Mouse (Mus musculus): ENCODE measurements around the gene Chmp4b. TPM values are rescaled to one million over a fixed set of nuclear protein-coding genes. Genes with fewer than 3 reads are reported as not detected.
A peak's percentile ranks its signal among the peaks of the same experiment; 100 is the strongest.

Gene Chmp4b
- polyA plus RNA-seq, 1 experiment from 2014 or later = 24.9 TPM

DNA sequence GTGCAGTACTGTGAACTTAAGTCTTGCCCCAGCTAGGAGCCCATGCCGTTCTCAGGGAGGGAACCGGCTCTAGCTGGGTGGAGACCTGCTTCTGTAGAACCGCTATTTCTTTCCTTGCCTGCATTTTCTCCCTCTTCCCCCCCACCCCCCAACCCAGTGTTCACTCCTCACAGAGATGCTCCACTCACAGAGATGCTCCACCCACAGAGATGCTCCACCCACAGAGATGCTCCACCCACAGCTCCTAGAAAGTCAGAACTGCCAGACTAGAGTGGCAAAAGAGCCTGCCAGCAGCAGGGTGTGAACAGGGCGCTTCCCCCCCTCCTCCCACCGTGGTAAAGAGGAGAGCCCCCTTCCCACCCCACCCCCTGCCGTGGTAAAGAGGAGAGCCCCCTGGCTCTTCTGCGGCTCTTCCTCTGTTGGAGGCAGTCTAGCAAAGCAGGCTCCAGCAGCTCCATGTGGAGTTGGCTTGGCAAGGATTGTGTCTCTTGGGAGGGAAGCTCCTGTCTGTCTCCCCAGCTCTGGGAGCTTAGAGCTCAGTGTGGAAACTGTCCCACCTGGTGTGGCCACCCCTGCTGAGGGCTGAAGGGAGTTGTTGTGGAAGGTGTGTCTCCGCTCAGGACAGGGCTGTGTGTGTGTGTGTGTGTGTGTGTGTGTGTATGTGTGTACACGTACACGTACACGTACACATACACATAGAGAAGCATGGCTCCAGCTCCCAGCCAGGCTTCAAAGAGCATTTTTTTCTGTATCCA lies 41.9 kb downstream of the Chmp4b start:
- H3K9me3 ChIP-seq (replicated peaks) = no peaks in the 10 kb centered on the region
- H3K27me3 ChIP-seq = no peaks in the 10 kb centered on the region
- 75% methylated on average over 11 of the region's 11 CpGs for WGBS
- H3K4me1 ChIP-seq = no peaks in the 10 kb centered on the region
- H3K9ac ChIP-seq = no peak overlapping the region
- H3K36me3 ChIP-seq (ENCODE audit: poor library complexity, severe bottlenecking) = peaks cover 73% of the 10 kb centered on the region
- H3K4me3 ChIP-seq = no peak overlapping the region
- H3K27ac ChIP-seq = no peak overlapping the region; the same call in 1 of the 2 replicates
- ATAC-seq = no peak; the same call in 1 of the 2 replicates
- H3K4me2 ChIP-seq = no peak overlapping the region

DNA sequence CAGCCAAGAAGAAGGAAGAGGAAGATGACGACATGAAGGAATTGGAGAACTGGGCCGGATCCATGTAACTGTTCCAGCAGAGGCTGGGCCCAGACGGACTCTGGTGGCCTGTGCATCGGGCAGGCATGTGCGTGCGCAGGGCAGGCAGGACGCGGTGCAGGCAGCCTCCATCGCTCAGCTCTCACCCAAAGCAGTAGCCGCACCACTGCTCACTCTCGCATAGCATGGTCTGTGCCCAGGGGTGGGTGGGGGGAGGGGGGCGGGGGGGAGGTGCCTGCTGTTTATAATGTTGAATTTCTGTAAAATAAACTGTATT lies 42.4 kb downstream of the Chmp4b start:
- peaks cover 78% of the 10 kb centered on the region for H3K36me3 ChIP-seq (ENCODE audit: poor library complexity, severe bottlenecking)
- H3K9ac ChIP-seq = no peak overlapping the region
- H3K27ac ChIP-seq = no peak overlapping the region; the same call in 1 of the 2 replicates
- no peaks in the 10 kb centered on the region for H3K27me3 ChIP-seq
- no peak overlapping the region for H3K4me3 ChIP-seq
- no peak for ATAC-seq
- H3K9me3 ChIP-seq (replicated peaks) = no peaks in the 10 kb centered on the region
- no peak overlapping the region for H3K4me2 ChIP-seq
- WGBS = 92% methylated on average over 12 of the region's 12 CpGs
- no peaks in the 10 kb centered on the region for H3K4me1 ChIP-seq

DNA sequence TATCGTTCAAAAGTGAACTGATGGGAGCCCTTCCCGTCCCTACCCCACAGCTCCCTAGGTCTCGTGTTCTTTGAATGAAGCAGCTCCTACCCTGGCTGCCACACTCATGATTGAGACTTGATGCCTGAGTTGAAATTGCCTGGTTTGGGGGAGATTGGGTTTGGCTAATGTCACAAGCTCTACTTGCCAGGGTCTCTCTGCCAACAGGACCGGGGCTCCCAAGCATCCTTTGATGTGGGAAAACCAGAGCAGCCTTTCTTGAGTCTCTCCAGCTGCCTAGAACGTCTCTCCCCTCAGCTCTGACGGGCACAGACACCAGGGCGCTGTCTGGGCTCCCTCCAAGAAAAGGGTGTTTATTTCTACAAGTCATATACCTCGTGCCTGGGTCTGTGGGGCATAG lies 44.2 kb downstream of the Chmp4b start:
- no peaks in the 10 kb centered on the region for H3K9me3 ChIP-seq (replicated peaks)
- H3K4me3 ChIP-seq = no peak overlapping the region
- peaks cover 69% of the 10 kb centered on the region for H3K36me3 ChIP-seq (ENCODE audit: poor library complexity, severe bottlenecking)
- H3K4me2 ChIP-seq = no peak overlapping the region
- WGBS = 82% methylated on average over 8 of the region's 8 CpGs
- H3K9ac ChIP-seq = no peak overlapping the region
- no peaks in the 10 kb centered on the region for H3K4me1 ChIP-seq
- no peak overlapping the region for H3K27ac ChIP-seq
- no peak for ATAC-seq
- H3K27me3 ChIP-seq = no peaks in the 10 kb centered on the region

DNA sequence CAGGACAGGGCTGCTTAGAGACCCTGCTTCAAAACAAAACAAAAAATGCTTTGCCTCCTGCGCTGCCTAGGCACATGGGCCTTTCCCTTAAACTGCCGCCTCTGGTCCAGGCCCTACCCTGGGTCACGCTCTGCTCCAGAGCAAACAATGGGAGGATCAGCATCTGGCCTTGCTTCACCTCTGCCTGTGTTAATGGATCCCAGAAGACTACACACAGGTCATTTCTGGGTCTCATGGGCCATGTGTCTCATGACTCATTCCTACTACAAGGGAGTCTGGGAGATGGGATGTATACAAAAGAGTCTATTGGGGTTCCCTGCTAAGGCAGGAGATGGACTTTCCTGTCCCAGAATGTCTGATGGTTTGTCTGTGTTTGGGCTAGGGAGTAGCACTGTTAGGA lies 45.2 kb downstream of the Chmp4b start:
- H3K9ac ChIP-seq = no peak overlapping the region
- no peaks in the 10 kb centered on the region for H3K4me1 ChIP-seq
- no peaks in the 10 kb centered on the region for H3K9me3 ChIP-seq (replicated peaks)
- 85% methylated on average over 3 of the region's 3 CpGs for WGBS
- no peak overlapping the region for H3K27ac ChIP-seq
- no peak overlapping the region for H3K4me3 ChIP-seq
- H3K36me3 ChIP-seq (ENCODE audit: poor library complexity, severe bottlenecking) = peaks cover 61% of the 10 kb centered on the region
- no peaks in the 10 kb centered on the region for H3K27me3 ChIP-seq
- no peak for ATAC-seq
- no peak overlapping the region for H3K4me2 ChIP-seq

DNA sequence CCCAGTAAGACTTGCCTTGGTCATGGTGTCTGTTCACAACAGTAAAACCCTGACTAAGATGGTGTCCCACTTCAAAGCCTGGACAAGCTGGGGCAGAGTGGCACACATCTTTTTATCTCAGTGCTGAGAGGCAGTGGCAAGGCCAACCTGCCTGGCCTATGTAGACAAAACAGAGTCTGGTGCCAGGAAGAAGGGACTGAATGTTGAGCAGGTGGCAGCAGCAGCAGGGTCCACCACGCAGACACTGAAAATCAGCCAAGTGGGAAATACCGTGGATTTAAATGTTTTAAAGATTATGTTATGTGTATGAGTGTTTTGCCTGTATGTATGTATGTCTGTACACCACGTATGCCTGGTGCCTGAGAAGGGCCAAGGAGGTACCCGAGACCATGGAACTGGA lies 47.9 kb downstream of the Chmp4b start:
- H3K4me2 ChIP-seq = no peak overlapping the region
- no peak overlapping the region for H3K9ac ChIP-seq
- H3K27ac ChIP-seq = no peak overlapping the region
- 92% methylated on average over 4 of the region's 4 CpGs for WGBS
- no peak overlapping the region for H3K4me3 ChIP-seq
- peaks cover 6% of the 10 kb centered on the region; the same call in 1 of the 2 replicates for H3K4me1 ChIP-seq
- H3K36me3 ChIP-seq (ENCODE audit: poor library complexity, severe bottlenecking) = peaks cover 35% of the 10 kb centered on the region
- no peaks in the 10 kb centered on the region for H3K9me3 ChIP-seq (replicated peaks)
- no peak for ATAC-seq
- H3K27me3 ChIP-seq = no peaks in the 10 kb centered on the region

DNA sequence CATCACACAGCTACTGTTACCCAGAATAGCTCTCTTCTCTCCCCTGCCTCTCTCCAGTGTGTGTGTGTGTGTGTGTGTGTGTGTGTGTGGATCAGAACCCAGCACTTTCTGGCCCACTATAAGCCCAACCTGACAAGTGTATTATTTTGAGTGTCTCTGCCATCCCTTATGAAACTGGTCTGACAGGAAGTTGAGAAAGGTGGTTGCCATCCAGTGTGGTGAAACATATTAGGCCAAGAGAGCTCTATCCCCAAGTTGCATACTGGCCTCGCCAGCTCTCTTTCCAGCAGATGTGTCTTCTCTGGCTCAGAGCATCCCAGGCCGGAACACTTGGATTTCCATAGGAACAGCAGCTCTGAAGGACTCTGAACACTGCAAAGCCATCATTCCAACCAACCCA lies 48.7 kb downstream of the Chmp4b start:
- H3K4me2 ChIP-seq = no peak overlapping the region
- H3K4me1 ChIP-seq = peaks cover 6% of the 10 kb centered on the region; the same call in 1 of the 2 replicates
- H3K4me3 ChIP-seq = no peak overlapping the region
- no peak overlapping the region for H3K9ac ChIP-seq
- WGBS = 100% methylated on average over 2 of the region's 2 CpGs
- no peak overlapping the region for H3K27ac ChIP-seq
- H3K9me3 ChIP-seq (replicated peaks) = no peaks in the 10 kb centered on the region
- H3K36me3 ChIP-seq (ENCODE audit: poor library complexity, severe bottlenecking) = peaks cover 27% of the 10 kb centered on the region
- no peak for ATAC-seq
- H3K27me3 ChIP-seq = no peaks in the 10 kb centered on the region

DNA sequence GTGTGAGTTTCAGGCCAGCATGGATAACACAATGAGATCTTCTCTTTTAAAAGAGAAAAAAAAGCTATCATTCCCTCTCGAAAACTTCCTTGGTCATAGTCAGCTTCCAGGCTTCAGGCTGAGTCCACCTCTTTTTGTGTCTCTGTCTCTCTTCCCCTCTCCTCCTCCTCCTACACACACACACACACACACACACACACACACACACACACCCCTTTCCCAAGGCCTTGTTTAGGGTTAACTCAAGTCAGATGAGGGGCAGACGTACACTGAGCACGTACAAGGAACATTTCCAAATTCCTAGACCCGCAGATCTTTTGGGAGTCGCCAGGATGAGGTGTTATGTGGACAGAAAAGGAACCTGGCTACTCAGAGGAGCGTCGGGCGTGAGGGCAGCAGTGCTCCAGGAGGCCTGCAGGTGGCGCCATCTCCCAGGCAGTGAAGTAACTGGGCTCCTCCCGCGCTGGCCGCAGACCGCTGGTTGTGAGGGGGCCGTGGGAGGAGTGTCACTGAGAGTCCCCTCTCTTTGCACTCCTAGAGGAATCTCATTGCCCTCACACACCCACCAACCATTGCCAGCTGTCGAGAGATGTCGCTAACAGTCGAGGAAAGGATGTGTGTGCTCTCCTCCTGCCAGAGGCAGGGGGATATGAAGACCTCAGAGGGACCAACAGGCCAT lies 51.3 kb downstream of the Chmp4b start:
- Histone ChIP-seq H3K4me1 (peaks cover 8% of the 10 kb centered on the region; the same call in 1 of the 2 replicates), H3K27ac (no peak overlapping the region), H3K9me3 (replicated peaks) (no peaks in the 10 kb centered on the region), H3K4me3 (no peak overlapping the region), H3K36me3 (ENCODE audit: poor library complexity, severe bottlenecking) (peaks cover 12% of the 10 kb centered on the region), H3K27me3 (no peaks in the 10 kb centered on the region), H3K4me2 (peak overlapping the region; percentile 51), H3K9ac (peak overlapping the region; percentile 43)
- ATAC-seq = peak; percentile 72
- WGBS = 6% methylated on average over 17 of the region's 17 CpGs

DNA sequence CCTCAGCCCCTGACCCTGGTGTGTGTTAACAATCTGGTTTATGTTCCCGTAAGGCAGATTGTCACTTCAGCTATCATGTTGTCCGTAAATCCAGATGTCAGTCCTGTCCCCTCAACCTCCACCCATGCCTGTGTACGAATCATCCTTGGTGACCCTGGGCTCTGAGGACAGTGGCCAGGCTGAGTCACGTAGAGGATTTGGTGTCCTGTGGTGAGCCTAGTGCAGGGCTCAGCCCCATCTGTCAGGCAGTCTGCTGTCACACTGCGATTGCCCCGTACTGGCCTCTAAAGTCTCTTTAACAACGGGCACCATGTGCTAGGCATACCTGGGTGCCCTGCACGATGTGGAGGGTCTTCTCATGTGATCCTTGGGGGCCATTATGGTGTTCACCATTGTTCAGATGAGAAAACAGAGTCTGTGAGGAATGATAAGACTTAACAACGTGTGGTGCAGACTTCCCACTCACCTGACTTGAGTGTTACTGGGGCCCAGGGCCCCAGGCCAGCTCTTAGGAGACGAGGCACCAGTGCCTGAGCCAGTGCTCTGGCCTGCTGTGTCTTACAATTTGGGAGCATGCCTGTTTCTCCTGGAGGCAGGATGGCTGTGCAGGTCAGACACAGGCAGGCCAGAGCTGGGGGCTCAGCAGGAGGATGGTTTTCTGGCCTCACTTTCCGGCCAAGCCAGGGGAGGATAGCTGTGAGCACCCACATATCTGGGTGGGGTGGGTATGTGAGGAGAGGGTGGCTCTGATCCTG lies 55.2 kb downstream of the Chmp4b start:
- Histone ChIP-seq H3K4me3 (no peak overlapping the region), H3K36me3 (ENCODE audit: poor library complexity, severe bottlenecking) (no peaks in the 10 kb centered on the region), H3K9ac (no peak overlapping the region), H3K27me3 (peaks cover 4% of the 10 kb centered on the region; the same call in 1 of the 2 replicates), H3K4me1 (peaks cover 9% of the 10 kb centered on the region; the same call in 1 of the 2 replicates), H3K27ac (no peak overlapping the region), H3K4me2 (no peak overlapping the region), H3K9me3 (replicated peaks) (no peaks in the 10 kb centered on the region)
- WGBS = 66% methylated on average over 11 of the region's 11 CpGs
- ATAC-seq = no peak

DNA sequence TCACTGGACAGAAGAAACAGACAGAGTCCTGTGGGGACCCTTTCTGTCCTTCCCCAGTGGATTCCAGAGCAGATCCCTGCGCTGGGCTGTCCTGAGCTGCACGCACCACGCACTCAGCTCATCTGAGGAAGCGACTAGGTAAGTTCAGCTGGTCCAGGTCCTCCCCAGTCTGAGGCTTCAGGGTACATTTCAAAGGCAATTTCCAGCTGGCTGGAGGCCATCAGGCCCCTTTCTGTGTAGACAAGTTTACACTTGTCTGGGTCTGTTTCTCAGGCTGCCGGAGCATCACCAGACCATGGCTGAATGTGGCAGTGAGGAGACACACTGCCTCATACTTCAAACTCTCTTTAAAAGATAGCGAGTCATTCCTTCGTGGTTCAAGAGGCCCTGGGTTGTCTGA lies 55.8 kb downstream of the Chmp4b start:
- H3K36me3 ChIP-seq (ENCODE audit: poor library complexity, severe bottlenecking) = no peaks in the 10 kb centered on the region
- H3K4me1 ChIP-seq = peaks cover 15% of the 10 kb centered on the region
- H3K9me3 ChIP-seq (replicated peaks) = no peaks in the 10 kb centered on the region
- no peak overlapping the region for H3K27ac ChIP-seq
- peaks cover 4% of the 10 kb centered on the region; the same call in 1 of the 2 replicates for H3K27me3 ChIP-seq
- 85% methylated on average over 7 of the region's 7 CpGs for WGBS
- H3K9ac ChIP-seq = no peak overlapping the region
- H3K4me3 ChIP-seq = no peak overlapping the region
- H3K4me2 ChIP-seq = no peak overlapping the region
- no peak for ATAC-seq

DNA sequence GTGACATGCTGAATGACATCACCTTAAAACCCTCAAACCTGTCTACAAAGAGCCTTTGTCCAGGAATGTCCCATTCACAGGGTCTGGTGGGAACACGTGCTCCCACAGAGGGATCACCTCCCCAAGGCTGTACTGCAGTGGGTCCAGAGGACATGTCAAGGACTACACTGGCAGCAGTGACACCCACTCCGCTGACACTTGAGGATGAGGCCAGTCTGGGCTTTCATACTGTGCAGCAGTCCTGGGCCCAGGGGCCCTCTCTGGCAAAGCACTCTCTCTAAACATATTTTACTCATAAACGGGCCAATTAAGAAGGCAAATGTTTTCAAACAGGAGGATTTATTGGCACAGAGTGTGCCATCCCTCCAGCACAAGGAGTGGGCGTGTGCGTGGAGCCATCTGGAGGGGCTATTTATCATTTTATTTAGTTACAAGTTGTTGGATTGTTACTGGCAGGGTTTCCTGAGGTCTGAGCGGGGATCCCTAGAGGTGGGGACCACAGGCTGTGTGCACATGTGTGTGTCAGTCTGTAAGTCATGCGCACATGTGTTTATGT lies 56.4 kb downstream of the Chmp4b start:
- no peak overlapping the region for H3K4me3 ChIP-seq
- no peaks in the 10 kb centered on the region for H3K9me3 ChIP-seq (replicated peaks)
- 74% methylated on average over 7 of the region's 7 CpGs for WGBS
- H3K27me3 ChIP-seq = peaks cover 4% of the 10 kb centered on the region; the same call in 1 of the 2 replicates
- H3K36me3 ChIP-seq (ENCODE audit: poor library complexity, severe bottlenecking) = no peaks in the 10 kb centered on the region
- peaks cover 14% of the 10 kb centered on the region for H3K4me1 ChIP-seq
- ATAC-seq = peak; percentile 68
- no peak overlapping the region for H3K4me2 ChIP-seq
- 0 out of 2 replicates have a peak overlapping the region, but pooled peaks have one; percentile 5 for H3K9ac ChIP-seq
- H3K27ac ChIP-seq = no peak overlapping the region

DNA sequence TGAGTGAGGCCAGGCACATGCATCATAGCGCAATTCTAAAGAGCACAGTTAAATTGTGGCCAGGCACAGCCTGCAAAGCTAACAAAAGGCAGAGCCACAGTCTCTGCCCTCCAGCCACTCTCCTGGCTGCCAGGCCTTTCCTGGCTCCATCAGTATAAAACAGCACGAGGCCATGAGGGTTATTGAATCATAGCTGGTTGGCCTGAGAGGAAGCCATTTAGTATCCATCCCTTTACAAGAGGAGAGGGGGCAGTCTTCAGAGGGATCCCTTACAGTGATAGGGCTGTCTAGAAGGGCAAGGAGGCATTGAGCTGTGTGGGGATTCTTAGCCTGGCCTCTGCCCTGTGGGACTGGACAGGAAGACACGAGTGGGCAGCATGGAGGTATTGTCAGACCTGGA lies 60.2 kb downstream of the Chmp4b start:
- no peak for ATAC-seq
- no peak overlapping the region for H3K27ac ChIP-seq
- peaks cover 14% of the 10 kb centered on the region; the same call in 1 of the 2 replicates for H3K4me1 ChIP-seq
- no peaks in the 10 kb centered on the region for H3K36me3 ChIP-seq (ENCODE audit: poor library complexity, severe bottlenecking)
- H3K9me3 ChIP-seq (replicated peaks) = no peaks in the 10 kb centered on the region
- no peak overlapping the region for H3K9ac ChIP-seq
- peaks cover 4% of the 10 kb centered on the region; the same call in 1 of the 2 replicates for H3K27me3 ChIP-seq
- no peak overlapping the region for H3K4me3 ChIP-seq
- WGBS = 50% methylated on average over 3 of the region's 3 CpGs
- H3K4me2 ChIP-seq = no peak overlapping the region

DNA sequence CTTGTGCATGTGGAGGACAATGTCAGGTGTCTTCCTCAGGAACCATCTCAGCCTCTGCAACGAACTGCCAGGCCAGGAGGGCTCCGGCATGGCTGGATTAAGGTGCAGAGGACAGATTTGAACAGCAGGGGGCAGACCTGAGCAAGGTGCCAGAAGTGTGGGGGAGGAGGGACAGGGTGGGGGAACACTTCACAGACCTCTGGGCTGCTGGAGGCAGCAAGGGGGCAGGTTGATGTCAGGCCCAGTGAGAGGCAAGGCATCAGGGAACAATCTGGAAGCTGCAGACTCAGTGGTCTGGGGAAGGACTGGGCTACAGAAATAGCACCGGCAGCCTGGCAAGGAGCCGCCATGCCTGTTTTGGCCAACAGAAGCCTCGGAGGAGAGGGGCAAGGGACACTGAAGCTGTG lies 60.8 kb downstream of the Chmp4b start:
- Histone ChIP-seq H3K36me3 (ENCODE audit: poor library complexity, severe bottlenecking) (no peaks in the 10 kb centered on the region), H3K9me3 (replicated peaks) (no peaks in the 10 kb centered on the region), H3K4me2 (no peak overlapping the region), H3K27me3 (peaks cover 4% of the 10 kb centered on the region; the same call in 1 of the 2 replicates), H3K4me1 (peaks cover 14% of the 10 kb centered on the region; the same call in 1 of the 2 replicates), H3K4me3 (no peak overlapping the region), H3K9ac (no peak overlapping the region), H3K27ac (no peak overlapping the region)
- ATAC-seq = peak; percentile 43; the same call in 1 of the 2 replicates
- WGBS = 41% methylated on average over 5 of the region's 5 CpGs
